Mouse (Mus musculus): ENCODE data around the gene Atg101.
A peak's percentile ranks its signal among the peaks of the same experiment; 100 is the strongest.

Gene Atg101

GRCm38 (mm10) chr15:101255842-101256462, 28.1 kb upstream of the Atg101 start:
- peak in 1 of 2 experiments; percentile 11 for DNase-seq (ENCODE audit: low spot score in 2 of 2)

GRCm38 (mm10) chr15:101256463-101257206, 27.4 kb upstream of the Atg101 start:
- no peak for DNase-seq (ENCODE audit: low spot score in 2 of 2)

- DNase-seq (ENCODE audit: low spot score in 2 of 2), result peak in 1 of 2 experiments; percentile 40
Observed at GRCm38 (mm10) chr15:101258420-101258819, 25.7 kb upstream of the Atg101 start.

- DNase-seq (ENCODE audit: low spot score in 2 of 2), result no peak
Observed at GRCm38 (mm10) chr15:101259922-101260321, 24.1 kb upstream of the Atg101 start.

- peak in 1 of 2 experiments; percentile 5 for DNase-seq (ENCODE audit: low spot score in 2 of 2)
Observed at GRCm38 (mm10) chr15:101260387-101260786, 23.7 kb upstream of the Atg101 start.

GRCm38 (mm10) chr15:101260874-101261622, 23.0 kb upstream of the Atg101 start:
- DNase-seq (ENCODE audit: low spot score in 2 of 2), result peak in 1 of 2 experiments; percentile 40

GRCm38 (mm10) chr15:101262502-101262901, 21.6 kb upstream of the Atg101 start:
- DNase-seq (ENCODE audit: low spot score in 2 of 2), result no peak

- DNase-seq (ENCODE audit: low spot score in 2 of 2), result peak; percentile 94 to 95
Observed at GRCm38 (mm10) chr15:101266132-101266963, 17.7 kb upstream of the Atg101 start.

- no peak for DNase-seq (ENCODE audit: low spot score in 2 of 2)
Observed at GRCm38 (mm10) chr15:101267053-101268032, 16.7 kb upstream of the Atg101 start.

- no peak for DNase-seq (ENCODE audit: low spot score in 2 of 2)
Observed at GRCm38 (mm10) chr15:101270101-101270820, 13.8 kb upstream of the Atg101 start.

GRCm38 (mm10) chr15:101271107-101271506, 13.0 kb upstream of the Atg101 start:
- DNase-seq (ENCODE audit: low spot score in 2 of 2), result no peak

- no peak for DNase-seq (ENCODE audit: low spot score in 2 of 2)
Observed at GRCm38 (mm10) chr15:101271513-101271912, 12.6 kb upstream of the Atg101 start.

- no peak for DNase-seq (ENCODE audit: low spot score in 2 of 2)
Observed at GRCm38 (mm10) chr15:101274380-101274779, 9.7 kb upstream of the Atg101 start.

- no peak for DNase-seq (ENCODE audit: low spot score in 2 of 2)
Observed at GRCm38 (mm10) chr15:101277351-101277899, 6.6 kb upstream of the Atg101 start.

- no peak for DNase-seq (ENCODE audit: low spot score in 2 of 2)
Observed at GRCm38 (mm10) chr15:101278589-101278988, 5.5 kb upstream of the Atg101 start.

- no peak for DNase-seq (ENCODE audit: low spot score in 2 of 2)
Observed at GRCm38 (mm10) chr15:101279430-101279999, 4.6 kb upstream of the Atg101 start.

- no peak for DNase-seq (ENCODE audit: low spot score in 2 of 2)
Observed at GRCm38 (mm10) chr15:101282471-101282870, 1.6 kb upstream of the Atg101 start.

GRCm38 (mm10) chr15:101283183-101283910, 725 bp upstream of the Atg101 start:
- DNase-seq (ENCODE audit: low spot score in 2 of 2), result peak; percentile 73 to 77
